Mouse (Mus musculus) kidney, adult 2 months (tissue): ENCODE data around the gene Shank2.

Experiments used
- CTCF ChIP-seq: fragments of 200-500 bp; conservative IDR thresholded peaks from 2 replicates; pipeline ENCODE4 v1.5.1; 2011; ENCODE audit warnings: low read depth, mild to moderate bottlenecking, control low read depth, low read length, moderate library complexity, mixed read lengths; ENCODE audit not compliant: insufficient read depth, insufficient read length
- POLR2A ChIP-seq: fragments of 200-500 bp; IDR thresholded peaks from one replicate; pipeline ENCODE4 v1.6.1; 2011; ENCODE audit warnings: low read depth, low read length, control low read depth

GRCm38 (mm10) chr7:144119562-144119961 lies 117.8 kb downstream of the Shank2 start:
- TF ChIP-seq POLR2A (no peak), CTCF (no peak)
